Mouse (Mus musculus): ENCODE measurements around the gene AC131692.1. TPM values are rescaled to one million over a fixed set of nuclear protein-coding genes. Genes with fewer than 3 reads are reported as not detected.

AC131692.1 gene
- polyA plus RNA-seq, 1 experiment: 2.1 TPM

Other genes with a start within 250 kb of the AC131692.1 start
- gene Frmd8, start 219.1 kb upstream of the AC131692.1 start, polyA plus RNA-seq (2012; ENCODE audit: low replicate concordance): 36.0 and 56.1 TPM in 2 replicates
- gene Slc25a45, start 216.6 kb upstream of the AC131692.1 start, polyA plus RNA-seq (2012; ENCODE audit: low replicate concordance): 4.6 and 15.6 TPM in 2 replicates
- 0.10 and 0.71 TPM in 2 replicates for gene Tigd3, start 200.3 kb upstream of the AC131692.1 start, polyA plus RNA-seq (2012; ENCODE audit: low replicate concordance)
- gene Dpf2, start 181.4 kb upstream of the AC131692.1 start, polyA plus RNA-seq (2012; ENCODE audit: low replicate concordance): 14.9 and 60.9 TPM in 2 replicates
- gene Cdc42ep2, start 169.6 kb upstream of the AC131692.1 start, polyA plus RNA-seq (2012; ENCODE audit: low replicate concordance): 3.4 and 4.3 TPM in 2 replicates
- gene Pola2, start 130.2 kb upstream of the AC131692.1 start, polyA plus RNA-seq (2012; ENCODE audit: low replicate concordance): 19.1 and 24.6 TPM in 2 replicates
- gene Slc22a20, start 108.3 kb upstream of the AC131692.1 start, polyA plus RNA-seq (2012; ENCODE audit: low replicate concordance): not detected in 2 replicates
- gene Capn1, start 78.5 kb upstream of the AC131692.1 start, polyA plus RNA-seq (2012; ENCODE audit: low replicate concordance): 55.8 and 154 TPM in 2 replicates
- 393 and 539 TPM in 2 replicates for gene Syvn1, start 47.8 kb upstream of the AC131692.1 start, polyA plus RNA-seq (2012; ENCODE audit: low replicate concordance)
- gene Mrpl49, start 36.6 kb upstream of the AC131692.1 start, polyA plus RNA-seq (2012; ENCODE audit: low replicate concordance): 25.7 and 36.4 TPM in 2 replicates
- 4,240 and 4,981 TPM in 2 replicates for gene Fau, start 36.6 kb upstream of the AC131692.1 start, polyA plus RNA-seq (2012; ENCODE audit: low replicate concordance)
- gene Znhit2, start 33.2 kb upstream of the AC131692.1 start, polyA plus RNA-seq (2012; ENCODE audit: low replicate concordance): 58.8 and 66.2 TPM in 2 replicates
- gene Tm7sf2, start 26.0 kb upstream of the AC131692.1 start, polyA plus RNA-seq (2012; ENCODE audit: low replicate concordance): 10.6 and 16.3 TPM in 2 replicates
- gene Vps51, start 17.2 kb upstream of the AC131692.1 start, polyA plus RNA-seq (2012; ENCODE audit: low replicate concordance): 52.2 and 188 TPM in 2 replicates
- not detected in 2 replicates for gene Tmem262, start 14.4 kb upstream of the AC131692.1 start, polyA plus RNA-seq (2012; ENCODE audit: low replicate concordance)
- 0.19 TPM in 1 of 2 replicates, not detected in the other for gene Gm28374, start 12.2 kb upstream of the AC131692.1 start, polyA plus RNA-seq (2012; ENCODE audit: low replicate concordance)
- 67.9 and 70.2 TPM in 2 replicates for gene Zfpl1, start 9.5 kb upstream of the AC131692.1 start, polyA plus RNA-seq (2012; ENCODE audit: low replicate concordance)
- 1.7 and 2.3 TPM in 2 replicates for gene Cdca5, start 9.4 kb upstream of the AC131692.1 start, polyA plus RNA-seq (2012; ENCODE audit: low replicate concordance)
- gene Naaladl1, start 11.4 kb downstream of the AC131692.1 start, polyA plus RNA-seq (2012; ENCODE audit: low replicate concordance): 0.53 TPM in 1 of 2 replicates, not detected in the other
- gene Sac3d1, start 24.2 kb downstream of the AC131692.1 start, polyA plus RNA-seq (2012; ENCODE audit: low replicate concordance): 31.3 and 49.9 TPM in 2 replicates
- 120 and 217 TPM in 2 replicates for gene Snx15, start 33.9 kb downstream of the AC131692.1 start, polyA plus RNA-seq (2012; ENCODE audit: low replicate concordance)
- 1.3 and 2.2 TPM in 2 replicates for gene Batf2, start 46.6 kb downstream of the AC131692.1 start, polyA plus RNA-seq (2012; ENCODE audit: low replicate concordance)
- gene Arl2, start 47.1 kb downstream of the AC131692.1 start, polyA plus RNA-seq (2012; ENCODE audit: low replicate concordance): 32.6 and 45.2 TPM in 2 replicates
- not detected in 2 replicates for gene Majin, start 90.0 kb downstream of the AC131692.1 start, polyA plus RNA-seq (2012; ENCODE audit: low replicate concordance)
- gene Gpha2, start 132.0 kb downstream of the AC131692.1 start, polyA plus RNA-seq (2012; ENCODE audit: low replicate concordance): 0.22 TPM in 1 of 2 replicates, not detected in the other
- 43.8 and 62.7 TPM in 2 replicates for gene Ppp2r5b, start 141.5 kb downstream of the AC131692.1 start, polyA plus RNA-seq (2012; ENCODE audit: low replicate concordance)
- 75.2 and 154 TPM in 2 replicates for gene Atg2a, start 147.2 kb downstream of the AC131692.1 start, polyA plus RNA-seq (2012; ENCODE audit: low replicate concordance)
- gene Ehd1, start 182.3 kb downstream of the AC131692.1 start, polyA plus RNA-seq (2012; ENCODE audit: low replicate concordance): 252 and 427 TPM in 2 replicates
- gene Cdc42bpg, start 212.0 kb downstream of the AC131692.1 start, polyA plus RNA-seq (2012; ENCODE audit: low replicate concordance): 9.6 and 17.4 TPM in 2 replicates
- gene Men1, start 240.6 kb downstream of the AC131692.1 start, polyA plus RNA-seq (2012; ENCODE audit: low replicate concordance): 120 and 143 TPM in 2 replicates
- 508 and 590 TPM in 2 replicates for gene Map4k2, start 246.7 kb downstream of the AC131692.1 start, polyA plus RNA-seq (2012; ENCODE audit: low replicate concordance)